Mouse (Mus musculus): ENCODE data around the gene Prrt4. TPM values are rescaled to one million over a fixed set of nuclear protein-coding genes. Genes with fewer than 3 reads are reported as not detected.
A peak's percentile ranks its signal among the peaks of the same experiment; 100 is the strongest.
"Not testable (repeated sequence)": the region's sequence is repeated elsewhere in the genome, so short reads cannot be mapped to it uniquely, and the experiment has no call there.

The Prrt4 gene
- not detected in 2 replicates for total RNA-seq (2014; fragmentation: Nextera tagmentation)
- total RNA-seq (2017): 0.05 and 0.06 TPM in 2 replicates
- polyA plus RNA-seq (2012): not detected in 2 replicates

DNA sequence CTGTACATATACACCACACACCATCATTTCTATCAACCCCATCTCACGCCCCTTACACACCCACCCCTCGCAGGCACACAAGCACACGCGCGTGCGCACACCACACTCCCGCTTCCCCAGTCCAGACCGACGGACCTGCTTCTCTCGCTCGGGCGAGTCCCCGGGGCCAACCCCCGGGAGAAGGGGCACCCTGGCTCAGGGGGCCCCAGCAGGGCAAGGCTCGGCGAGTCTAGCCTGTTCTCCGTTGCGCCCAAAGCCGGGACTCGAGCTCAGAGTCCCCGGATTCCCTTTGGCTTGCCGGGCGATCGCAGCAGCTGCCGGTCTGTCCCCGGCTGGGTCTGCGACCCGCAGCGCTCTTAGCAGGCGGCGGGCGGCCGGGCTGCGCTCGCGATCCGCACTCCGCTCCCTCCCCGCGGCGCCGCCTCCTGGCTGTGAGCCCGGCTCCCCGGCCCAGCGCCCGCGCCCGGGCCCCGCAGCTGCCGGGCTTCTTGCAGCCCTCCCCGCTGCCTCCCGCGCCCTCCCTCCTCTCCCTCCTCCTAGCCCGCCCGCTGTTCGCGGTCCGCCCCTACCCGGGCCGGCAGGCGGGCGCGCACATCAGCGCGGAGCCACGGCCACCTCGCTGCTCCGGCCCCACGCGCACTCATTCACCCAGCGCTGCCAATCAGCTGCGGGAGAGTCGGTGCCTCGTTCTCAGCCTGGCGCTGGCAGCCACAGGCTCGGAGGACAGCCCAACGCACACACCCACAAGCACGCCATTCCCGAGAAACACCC, at the start of gene Prrt4:
TSS of gene Prrt4 (minus strand) at position 697 of the 771 bp plus-strand sequence.
- DNase-seq (ENCODE audit: low spot score) (no peak), ATAC-seq (ENCODE audit: extremely low read depth, insufficient number of reproducible peaks, low FRiP score, poor library complexity, severe bottlenecking) (no peak)
- Histone ChIP-seq H3K36me3 (replicated peaks) (no peaks in the 10 kb centered on the region), H3K27me3 (ENCODE audit: insufficient read depth, low read length) (peaks cover 50% of the 10 kb centered on the region), H3K4me1 (ENCODE audit: insufficient read depth, low read depth, low read length) (no peaks in the 10 kb centered on the region; the same call in 1 of the 2 replicates), H3K9me3 (replicated peaks) (no peaks in the 10 kb centered on the region; the same call in 1 of the 2 replicates), H3K4me3 (ENCODE audit: low read depth, low read length) (no peak within 1 kb of the TSS)
- TF ChIP-seq CTCF (IDR thresholded peaks at IDR 0.05; ENCODE audit: low read depth, low read length): no peak
- no peak for TF ChIP-seq POLR2AphosphoS5 (IDR thresholded peaks at IDR 0.05; ENCODE audit: insufficient replicate concordance, low read depth, low read length)
- no peak for TF ChIP-seq GATA2 (IDR thresholded peaks at IDR 0.05; ENCODE audit: borderline replicate concordance, low read depth, low read length)
- no peak for TF ChIP-seq TAL1 (conservative IDR thresholded peaks at IDR 0.05; ENCODE audit: low read depth, low read length)
- no peak for TF ChIP-seq GATA1 (IDR thresholded peaks at IDR 0.05; ENCODE audit: borderline replicate concordance, low read length)

DNA sequence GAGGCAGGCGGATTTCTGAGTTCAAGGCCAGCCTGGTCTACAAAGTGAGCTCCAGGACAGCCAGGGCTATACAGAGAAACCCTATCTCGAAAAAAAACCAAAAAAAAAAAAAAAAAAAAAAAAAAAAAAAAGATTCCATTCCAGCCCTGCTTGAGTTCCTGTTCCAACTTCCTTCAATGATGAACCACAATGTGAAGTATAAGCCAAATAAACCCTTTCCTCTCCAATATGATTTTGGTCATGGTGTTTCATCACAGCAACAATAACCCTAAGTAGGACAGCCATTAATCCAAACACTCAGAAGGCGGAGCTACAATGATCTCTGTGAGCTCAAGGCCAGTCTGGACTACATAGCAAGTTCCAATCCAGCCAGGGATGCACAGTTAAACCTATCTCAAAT, 38.3 kb upstream of the Prrt4 start:
- DNase-seq (ENCODE audit: low spot score); H3K4me3 ChIP-seq (ENCODE audit: low read depth, low read length); H3K36me3 ChIP-seq (replicated peaks); H3K9me3 ChIP-seq (replicated peaks); ATAC-seq (ENCODE audit: extremely low read depth, insufficient number of reproducible peaks, low FRiP score, poor library complexity, severe bottlenecking): not testable (repeated sequence)
- Histone ChIP-seq H3K27me3 (ENCODE audit: insufficient read depth, low read length) (peaks cover 56% of the 10 kb centered on the region), H3K4me1 (ENCODE audit: insufficient read depth, low read depth, low read length) (peaks cover 17% of the 10 kb centered on the region)

- DNase-seq (ENCODE audit: low spot score) (peak; percentile 77), ATAC-seq (ENCODE audit: extremely low read depth, insufficient number of reproducible peaks, low FRiP score, poor library complexity, severe bottlenecking) (peak; percentile 55)
- H3K4me1 ChIP-seq (ENCODE audit: insufficient read depth, low read depth, low read length): peaks cover 34% of the 10 kb centered on the region
- TF ChIP-seq TAL1 (conservative IDR thresholded peaks at IDR 0.05; ENCODE audit: low read depth, low read length) (no peak), GATA1 (IDR thresholded peaks at IDR 0.05; ENCODE audit: borderline replicate concordance, low read length) (no peak), POLR2AphosphoS5 (IDR thresholded peaks at IDR 0.05; ENCODE audit: insufficient replicate concordance, low read depth, low read length) (no peak), CTCF (IDR thresholded peaks at IDR 0.05; ENCODE audit: low read depth, low read length) (no peak), GATA2 (IDR thresholded peaks at IDR 0.05; ENCODE audit: borderline replicate concordance, low read depth, low read length) (no peak)
- peak within 1 kb of the TSS; percentile 72 for H3K4me3 ChIP-seq (ENCODE audit: low read depth, low read length)
- H3K9me3 ChIP-seq (replicated peaks): no peaks in the 10 kb centered on the region
- no peaks in the 10 kb centered on the region for H3K36me3 ChIP-seq (replicated peaks)
- peaks cover 59% of the 10 kb centered on the region for H3K27me3 ChIP-seq (ENCODE audit: insufficient read depth, low read length)
Measured at GRCm38 (mm10) chr6:29215881-29216501, 36.6 kb upstream of the Prrt4 start, which contains the start of gene Impdh1. TSS of gene Impdh1 (minus strand) at chr6:29216364.

GRCm38 (mm10) chr6:29215181-29215580, 35.8 kb upstream of the Prrt4 start:
- peaks cover 38% of the 10 kb centered on the region for H3K4me1 ChIP-seq (ENCODE audit: insufficient read depth, low read depth, low read length)
- TF ChIP-seq POLR2AphosphoS5 (IDR thresholded peaks at IDR 0.05; ENCODE audit: insufficient replicate concordance, low read depth, low read length) (no peak), GATA1 (IDR thresholded peaks at IDR 0.05; ENCODE audit: borderline replicate concordance, low read length) (no peak), GATA2 (IDR thresholded peaks at IDR 0.05; ENCODE audit: borderline replicate concordance, low read depth, low read length) (no peak), CTCF (IDR thresholded peaks at IDR 0.05; ENCODE audit: low read depth, low read length) (no peak), TAL1 (conservative IDR thresholded peaks at IDR 0.05; ENCODE audit: low read depth, low read length) (no peak)
- ATAC-seq (ENCODE audit: extremely low read depth, insufficient number of reproducible peaks, low FRiP score, poor library complexity, severe bottlenecking) (no peak), DNase-seq (ENCODE audit: low spot score) (no peak)
- no peaks in the 10 kb centered on the region for H3K36me3 ChIP-seq (replicated peaks)
- H3K9me3 ChIP-seq (replicated peaks): no peaks in the 10 kb centered on the region
- peaks cover 56% of the 10 kb centered on the region for H3K27me3 ChIP-seq (ENCODE audit: insufficient read depth, low read length)
- peak overlapping the region; percentile 72; the same call in 1 of the 2 replicates for H3K4me3 ChIP-seq (ENCODE audit: low read depth, low read length)

GRCm38 (mm10) chr6:29214776-29215175, 35.4 kb upstream of the Prrt4 start:
- H3K4me3 ChIP-seq (ENCODE audit: low read depth, low read length): no peak overlapping the region
- ATAC-seq (ENCODE audit: extremely low read depth, insufficient number of reproducible peaks, low FRiP score, poor library complexity, severe bottlenecking) (no peak), DNase-seq (ENCODE audit: low spot score) (no peak)
- H3K4me1 ChIP-seq (ENCODE audit: insufficient read depth, low read depth, low read length): peaks cover 38% of the 10 kb centered on the region
- no peak for TF ChIP-seq CTCF (IDR thresholded peaks at IDR 0.05; ENCODE audit: low read depth, low read length)
- no peak for TF ChIP-seq GATA1 (IDR thresholded peaks at IDR 0.05; ENCODE audit: borderline replicate concordance, low read length)
- TF ChIP-seq GATA2 (IDR thresholded peaks at IDR 0.05; ENCODE audit: borderline replicate concordance, low read depth, low read length): no peak
- no peak for TF ChIP-seq POLR2AphosphoS5 (IDR thresholded peaks at IDR 0.05; ENCODE audit: insufficient replicate concordance, low read depth, low read length)
- no peak for TF ChIP-seq TAL1 (conservative IDR thresholded peaks at IDR 0.05; ENCODE audit: low read depth, low read length)
- H3K36me3 ChIP-seq (replicated peaks): no peaks in the 10 kb centered on the region
- no peaks in the 10 kb centered on the region for H3K9me3 ChIP-seq (replicated peaks)
- H3K27me3 ChIP-seq (ENCODE audit: insufficient read depth, low read length): peaks cover 56% of the 10 kb centered on the region

DNA sequence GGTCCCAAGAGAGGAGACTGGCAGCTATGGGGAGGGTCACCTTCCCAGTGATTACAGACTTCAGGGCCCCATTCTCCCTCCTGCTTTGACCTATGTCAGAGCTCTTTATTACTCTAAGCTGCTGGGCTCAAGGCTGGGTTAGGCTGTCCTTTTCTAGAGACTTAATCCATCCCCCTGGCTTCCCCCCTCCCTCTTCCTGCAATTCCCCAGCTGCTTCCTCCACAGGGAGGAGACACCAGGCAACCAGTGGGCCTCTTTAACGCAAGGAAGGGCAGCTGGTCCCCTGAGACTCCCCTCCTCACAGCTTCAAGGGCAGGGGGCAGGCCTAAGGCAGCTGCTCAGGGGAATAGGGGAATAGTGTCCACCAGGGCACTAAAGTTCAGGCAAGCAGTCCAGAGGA, 34.9 kb upstream of the Prrt4 start:
- Histone ChIP-seq H3K4me1 (ENCODE audit: insufficient read depth, low read depth, low read length) (peaks cover 38% of the 10 kb centered on the region), H3K4me3 (ENCODE audit: low read depth, low read length) (no peak overlapping the region)
- no peak for ATAC-seq (ENCODE audit: extremely low read depth, insufficient number of reproducible peaks, low FRiP score, poor library complexity, severe bottlenecking)

More for the DNA sequence above, 34.9 kb upstream of the Prrt4 start:
- no peak for DNase-seq (ENCODE audit: low spot score)
- H3K9me3 ChIP-seq (replicated peaks): no peaks in the 10 kb centered on the region
- peaks cover 56% of the 10 kb centered on the region for H3K27me3 ChIP-seq (ENCODE audit: insufficient read depth, low read length)
- no peaks in the 10 kb centered on the region for H3K36me3 ChIP-seq (replicated peaks)
- TF ChIP-seq GATA1 (IDR thresholded peaks at IDR 0.05; ENCODE audit: borderline replicate concordance, low read length) (no peak), TAL1 (conservative IDR thresholded peaks at IDR 0.05; ENCODE audit: low read depth, low read length) (no peak), POLR2AphosphoS5 (IDR thresholded peaks at IDR 0.05; ENCODE audit: insufficient replicate concordance, low read depth, low read length) (no peak), CTCF (IDR thresholded peaks at IDR 0.05; ENCODE audit: low read depth, low read length) (no peak), GATA2 (IDR thresholded peaks at IDR 0.05; ENCODE audit: borderline replicate concordance, low read depth, low read length) (no peak)

Measured in G1E (cell line).